In genomic region chr8:84913502-84913900, GRCm38 (mm10) we compare ENCODE assay signal across 8 mouse cellular contexts. TPM values are rescaled to one million over a fixed set of nuclear protein-coding genes. Genes with fewer than 3 reads are reported as not detected.
A peak's percentile ranks its signal among the peaks of the same experiment; 100 is the strongest.
DNase-seq lines count a peak whose midpoint lies in the region; ATAC-seq lines count a peak whose summit lies in the region.

No protein-coding gene starts in this region.

- peak overlapping the region; percentile 49 for H3K4me3 ChIP-seq in heart, embryonic 12.5 days
- H3K4me3 ChIP-seq in hindbrain, embryonic 13.5 days: peak overlapping the region; percentile 29
- H3K4me3 ChIP-seq in megakaryocyte, embryonic 14.5 days (replicated peaks): peak overlapping the region; percentile 92

- no peaks in the 10 kb centered on the region for H3K36me3 ChIP-seq in heart, embryonic 12.5 days
- peaks cover 87% of the 10 kb centered on the region for H3K36me3 ChIP-seq in hindbrain, embryonic 13.5 days
- H3K36me3 ChIP-seq in megakaryocyte, embryonic 14.5 days (replicated peaks; ENCODE audit: low read length): peaks cover 8% of the 10 kb centered on the region

- peak overlapping the region; percentile 58 for H3K9ac ChIP-seq in heart, embryonic 12.5 days
- H3K9ac ChIP-seq in hindbrain, embryonic 13.5 days: no peak overlapping the region

- H3K4me1 ChIP-seq in heart, embryonic 12.5 days (replicated peaks): peaks cover 18% of the 10 kb centered on the region
- H3K4me1 ChIP-seq in hindbrain, embryonic 13.5 days (replicated peaks): peaks cover 20% of the 10 kb centered on the region
- peaks cover 30% of the 10 kb centered on the region for H3K4me1 ChIP-seq in megakaryocyte, embryonic 14.5 days

- H3K27me3 ChIP-seq in heart, embryonic 12.5 days (replicated peaks): peaks cover 96% of the 10 kb centered on the region
- peaks cover 97% of the 10 kb centered on the region for H3K27me3 ChIP-seq in hindbrain, embryonic 13.5 days
- peaks cover 39% of the 10 kb centered on the region for H3K27me3 ChIP-seq in megakaryocyte, embryonic 14.5 days (replicated peaks)

- 0 out of 2 replicates have a peak, but pooled peaks cover 4% of the 10 kb centered on the region for H3K9me3 ChIP-seq in heart, embryonic 12.5 days (replicated peaks)
- H3K9me3 ChIP-seq in hindbrain, embryonic 13.5 days: no peaks in the 10 kb centered on the region
- no peaks in the 10 kb centered on the region for H3K9me3 ChIP-seq in megakaryocyte, embryonic 14.5 days

- 16% methylated on average over 9 of the region's 9 CpGs for WGBS in heart, embryonic 12.5 days
- whole genome bisulfite sequencing in hindbrain, embryonic 13.5 days: 17% methylated on average over 9 of the region's 9 CpGs

- no peak for ATAC-seq in heart, embryonic 12.5 days (ENCODE audit: insufficient number of reproducible peaks, low FRiP score)
- ATAC-seq in hindbrain, embryonic 13.5 days (ENCODE audit: low FRiP score): no peak

- H3K4me2 ChIP-seq in heart, embryonic 12.5 days: peak overlapping the region; percentile 82
- H3K4me2 ChIP-seq in hindbrain, embryonic 13.5 days: peak overlapping the region; percentile 48

- no peak overlapping the region for H3K27ac ChIP-seq in heart, embryonic 12.5 days (ENCODE audit: poor library complexity, severe bottlenecking)
- H3K27ac ChIP-seq in hindbrain, embryonic 13.5 days: no peak overlapping the region

- no peak for DNase-seq in heart, adult 9 months (ENCODE audit: low spot score in 2 of 2)
- DNase-seq in MEL-GATA-1-ER (ENCODE audit: extremely low read depth, low read depth): peak; percentile 76
- no peak for DNase-seq in thymus, postnatal 25 days
- no peak for DNase-seq in kidney, postnatal 25 days
- no peak for DNase-seq in cerebellum, adult 11 months

RNA-seq across cellular contexts. Expression of gene Dnase2a, which starts 5.1 kb away (rescaled TPM):
- polyA plus RNA-seq in heart, embryonic 12.5 days (2016; fragmentation: Nextera tagmentation; extraction: Ambion mirVana): 4.2 and 4.3 TPM in 2 replicates
- 5.8 and 6.0 TPM in 2 replicates for polyA plus RNA-seq in hindbrain, embryonic 13.5 days (2015; fragmentation: Nextera tagmentation; extraction: Ambion mirVana)
- polyA plus RNA-seq in megakaryocyte, embryonic 14.5 days (2012; ENCODE audit: insufficient read depth, low replicate concordance): 3.5 and 13.5 TPM in 2 replicates

RNA-seq across cellular contexts. Expression of gene Klf1, which starts 11.8 kb away (rescaled TPM):
- 12.1 and 17.9 TPM in 2 replicates for polyA plus RNA-seq in heart, embryonic 12.5 days (2016; fragmentation: Nextera tagmentation; extraction: Ambion mirVana)
- polyA plus RNA-seq in hindbrain, embryonic 13.5 days (2015; fragmentation: Nextera tagmentation; extraction: Ambion mirVana): 0.64 and 1.00 TPM in 2 replicates
- 7.9 and 11.9 TPM in 2 replicates for polyA plus RNA-seq in megakaryocyte, embryonic 14.5 days (2012; ENCODE audit: insufficient read depth, low replicate concordance)

RNA-seq across cellular contexts. Expression of gene Gcdh, which starts 19.8 kb away (rescaled TPM):
- 35.5 and 36.2 TPM in 2 replicates for polyA plus RNA-seq in heart, embryonic 12.5 days (2016; fragmentation: Nextera tagmentation; extraction: Ambion mirVana)
- 33.1 TPM in 2 replicates for polyA plus RNA-seq in hindbrain, embryonic 13.5 days (2015; fragmentation: Nextera tagmentation; extraction: Ambion mirVana)
- polyA plus RNA-seq in megakaryocyte, embryonic 14.5 days (2012; ENCODE audit: insufficient read depth, low replicate concordance): 13.9 and 24.1 TPM in 2 replicates

RNA-seq across cellular contexts. Expression of gene Mast1, which starts 23.7 kb away (rescaled TPM):
- polyA plus RNA-seq in heart, embryonic 12.5 days (2016; fragmentation: Nextera tagmentation; extraction: Ambion mirVana): 0.13 and 0.24 TPM in 2 replicates
- polyA plus RNA-seq in hindbrain, embryonic 13.5 days (2015; fragmentation: Nextera tagmentation; extraction: Ambion mirVana): 59.1 and 62.2 TPM in 2 replicates
- polyA plus RNA-seq in megakaryocyte, embryonic 14.5 days (2012; ENCODE audit: insufficient read depth, low replicate concordance): 0.20 TPM in 1 of 2 replicates, not detected in the other

RNA-seq across cellular contexts. Expression of gene Rtbdn, which starts 33.3 kb away (rescaled TPM):
- 0.20 and 0.31 TPM in 2 replicates for polyA plus RNA-seq in heart, embryonic 12.5 days (2016; fragmentation: Nextera tagmentation; extraction: Ambion mirVana)
- 1.8 and 2.4 TPM in 2 replicates for polyA plus RNA-seq in hindbrain, embryonic 13.5 days (2015; fragmentation: Nextera tagmentation; extraction: Ambion mirVana)
- polyA plus RNA-seq in megakaryocyte, embryonic 14.5 days (2012; ENCODE audit: insufficient read depth, low replicate concordance): not detected in 2 replicates

Comparison
In these comparisons a context has a peak if more than half of its experiments do, and no peak if none do; other contexts are left out.
1. H3K4me3 ChIP-seq: peak in every context shown above with its lines; median percentile 92 in megakaryocyte, embryonic 14.5 days; 49 in heart, embryonic 12.5 days; 29 in hindbrain, embryonic 13.5 days.